Mouse (Mus musculus): ENCODE measurements around the gene Ostf1.

DNA sequence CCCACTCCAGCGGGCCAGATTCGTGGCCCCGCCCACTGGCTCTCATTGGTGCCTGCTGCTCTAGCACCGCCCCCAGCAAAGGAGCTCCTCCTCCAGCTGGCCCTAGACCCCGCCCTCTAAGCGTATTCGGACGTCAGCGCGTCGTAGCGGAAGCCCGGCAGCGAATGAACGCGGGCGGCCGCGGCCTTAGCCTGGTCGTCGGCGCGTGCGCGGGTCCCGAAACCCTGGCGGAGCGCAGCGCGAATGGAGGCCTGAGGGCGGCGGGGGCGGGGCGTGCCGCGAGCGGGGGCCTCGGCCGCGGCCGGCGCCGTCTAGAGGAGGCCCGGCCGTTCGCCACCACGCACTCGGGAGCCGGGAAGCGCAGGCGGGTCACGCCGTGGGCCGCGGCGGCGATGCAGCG is 39.0 kb upstream of the Ostf1 start, which contains the start of gene Carnmt1:
- no peak for TF ChIP-seq USF1 (IDR thresholded peaks at IDR 0.05; ENCODE audit: low read depth)
- TF ChIP-seq CTCF (IDR thresholded peaks at IDR 0.05; ENCODE audit: control insufficient read depth, insufficient read depth, insufficient read length), result no peak
- no peak for TF ChIP-seq CEBPB (IDR thresholded peaks at IDR 0.05; ENCODE audit: low read depth)
- no peak for TF ChIP-seq MYOG (IDR thresholded peaks at IDR 0.05; ENCODE audit: control insufficient read depth, extremely low read depth, insufficient read length)
- peak; percentile 32 for TF ChIP-seq MAX (IDR thresholded peaks at IDR 0.05)
- TF ChIP-seq MYOD1 (IDR thresholded peaks at IDR 0.05; ENCODE audit: control insufficient read depth, insufficient read length, low read depth), result no peak
- TF ChIP-seq FOSL1 (IDR thresholded peaks at IDR 0.05; ENCODE audit: insufficient read depth, low read length, poor library complexity, severe bottlenecking), result no peak
